Mouse (Mus musculus) megakaryocyte progenitor cell, adult 5-6 weeks (primary cell): ENCODE results near the gene Chd5. TPM values are rescaled to one million over a fixed set of nuclear protein-coding genes. Genes with fewer than 3 reads are reported as not detected.
A peak's percentile ranks its signal among the peaks of the same experiment; 100 is the strongest.

Experiments
- ATAC-seq: replicated peaks from 2 replicates; pipeline ENCODE4 v1.8.0; 2016; ENCODE audit warnings: mild to moderate bottlenecking, moderate TSS enrichment, inconsistent platforms; ENCODE audit not compliant: poor library complexity
- total RNA-seq, 2 experiments: library from RNA; stranded (forward) in 1 of 2; stranded (reverse) in 1 of 2; fragments of 157-497, 149-512 nt in 1 of 2; fragments of 200-1000 nt in 1 of 2; gene quantifications; 2 replicates each; pipeline versions ENCODE4 v1.2.3 to v1.2.4; 2015 to 2017

Chd5 gene
- not detected in 2 replicates for total RNA-seq (2015)
- 0.07 and 0.08 TPM in 2 replicates for total RNA-seq (2017)

GRCm38 (mm10) chr4:152338419-152339292 lies at the start of gene Chd5:
Gene Chd5, plus strand, starts transcription at chr4:152338651.
- ATAC-seq: no peak

GRCm38 (mm10) chr4:152290385-152290784 lies 48.1 kb upstream of the Chd5 start:
- no peak for ATAC-seq

GRCm38 (mm10) chr4:152290991-152291390 lies 47.5 kb upstream of the Chd5 start:
- no peak for ATAC-seq

GRCm38 (mm10) chr4:152291562-152291961 lies 46.9 kb upstream of the Chd5 start, which contains the start of gene Hes3:
Gene Hes3, minus strand, starts transcription at chr4:152291662.
- no peak for ATAC-seq

GRCm38 (mm10) chr4:152292102-152292765 lies 46.2 kb upstream of the Chd5 start:
- no peak for ATAC-seq

GRCm38 (mm10) chr4:152294188-152294929 lies 44.1 kb upstream of the Chd5 start:
- no peak for ATAC-seq

DNA sequence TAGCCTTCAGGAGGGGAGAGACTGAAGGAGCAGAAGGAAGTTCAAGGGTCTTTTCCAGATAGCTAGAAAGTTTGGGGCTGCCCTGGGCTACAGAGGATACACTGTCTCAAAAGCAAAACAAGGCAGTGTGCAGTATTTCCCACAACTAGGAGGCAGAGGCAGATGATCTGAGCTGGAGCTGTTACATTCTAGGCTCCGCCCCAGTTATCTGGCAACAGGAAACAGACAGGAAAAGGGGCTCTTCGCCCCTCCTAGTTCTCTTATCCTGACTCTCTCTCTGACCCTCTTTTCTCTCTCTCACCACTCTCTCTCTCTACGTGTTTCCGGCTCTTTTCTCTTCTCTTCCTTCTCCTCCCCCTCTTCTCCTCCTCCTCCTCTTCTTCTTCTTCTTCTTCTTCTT lies 42.5 kb upstream of the Chd5 start:
- ATAC-seq: peak; percentile 55

GRCm38 (mm10) chr4:152296371-152296770 lies 42.1 kb upstream of the Chd5 start:
- ATAC-seq: no peak

DNA sequence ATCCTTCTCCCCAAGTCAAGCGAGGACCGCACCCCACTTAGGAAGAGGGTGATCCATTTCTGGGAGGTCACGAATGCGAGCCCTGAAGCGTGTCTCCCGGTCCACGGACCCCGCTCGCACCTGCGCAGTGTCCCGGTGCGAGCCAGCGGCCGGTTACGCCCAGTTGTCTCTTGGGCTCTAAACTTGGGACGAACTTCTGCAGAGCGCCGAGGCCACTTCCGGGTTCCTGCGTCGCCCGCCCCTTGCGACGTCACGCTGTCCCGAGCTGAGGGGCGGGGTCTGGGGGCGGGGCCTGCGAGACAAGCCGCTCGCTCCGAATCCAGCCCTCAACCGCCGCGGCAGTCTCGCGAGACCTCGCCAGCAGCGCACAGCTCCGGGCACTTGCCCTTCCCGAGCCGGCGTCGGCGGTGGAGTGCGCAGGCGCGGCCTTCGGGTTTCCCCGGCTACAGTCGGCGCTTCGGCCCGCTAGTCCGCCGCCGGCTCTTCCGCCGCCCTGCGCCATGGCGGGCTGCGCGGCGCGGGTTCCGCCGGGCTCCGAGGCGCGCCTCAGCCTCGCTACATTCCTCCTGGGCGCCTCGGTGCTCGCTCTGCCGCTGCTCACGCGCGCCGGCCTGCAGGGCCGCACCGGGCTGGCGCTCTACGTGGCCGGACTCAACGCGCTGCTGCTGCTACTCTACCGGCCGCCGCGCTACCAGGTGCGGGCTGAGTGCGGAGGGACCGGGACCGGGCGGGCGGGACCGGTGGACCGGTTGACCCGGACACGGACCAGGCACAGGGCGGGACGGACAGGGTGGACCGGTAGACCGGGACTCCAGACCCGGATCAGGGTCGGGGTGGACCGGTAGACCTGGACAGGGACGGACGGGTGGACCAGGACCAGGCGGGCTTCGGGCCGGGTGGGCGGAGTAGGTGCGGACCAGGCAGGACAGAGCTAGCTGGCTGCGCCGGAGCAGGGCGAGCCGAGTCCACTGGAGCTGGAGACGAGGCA lies 41.3 kb upstream of the Chd5 start, which contains the start of gene Icmt:
Icmt (plus strand) TSS at position 354 of the 988 bp plus-strand sequence.
- ATAC-seq: peak; percentile 79

DNA sequence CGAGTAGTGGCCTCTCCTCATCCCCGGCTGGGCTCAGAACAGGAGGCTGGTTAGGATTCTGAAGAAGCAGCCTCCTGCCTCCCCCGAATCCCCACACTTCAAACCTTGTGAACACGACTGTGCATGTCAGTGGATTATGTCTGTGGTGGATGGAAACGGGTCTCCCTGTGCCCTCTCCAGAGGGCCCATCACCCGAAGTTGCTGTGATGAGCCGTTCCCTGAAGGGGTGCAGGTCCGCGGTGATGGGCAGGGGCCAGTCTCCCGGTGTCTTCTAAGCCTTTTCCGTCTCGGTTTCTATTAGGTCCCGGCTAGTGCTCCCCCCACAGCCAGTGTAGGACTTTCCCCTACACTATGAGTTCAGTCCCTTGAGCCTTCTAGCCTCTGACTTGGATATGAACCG lies 39.6 kb upstream of the Chd5 start:
- ATAC-seq: no peak

DNA sequence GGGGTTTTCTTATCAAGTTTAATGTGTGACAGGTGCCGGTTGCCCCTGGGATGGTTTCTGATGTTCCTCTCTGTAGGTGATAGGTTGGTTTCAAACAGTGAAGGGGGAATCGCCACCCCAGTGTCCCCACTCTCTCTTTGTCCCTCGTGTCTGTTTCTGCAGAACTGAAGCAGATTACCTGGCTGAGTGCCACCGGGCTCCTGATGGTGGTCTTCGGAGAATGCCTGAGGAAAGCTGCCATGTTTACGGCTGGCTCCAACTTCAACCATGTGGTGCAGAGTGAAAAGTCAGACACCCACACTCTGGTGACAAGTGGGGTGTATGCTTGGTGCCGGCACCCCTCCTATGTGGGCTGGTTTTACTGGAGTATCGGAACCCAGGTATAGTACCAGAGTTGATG lies 38.1 kb upstream of the Chd5 start:
- ATAC-seq: no peak

- no peak for ATAC-seq
Measured at GRCm38 (mm10) chr4:152302012-152302411, 36.4 kb upstream of the Chd5 start.

GRCm38 (mm10) chr4:152303172-152303571 lies 35.3 kb upstream of the Chd5 start:
- ATAC-seq: no peak

- no peak for ATAC-seq
Measured at GRCm38 (mm10) chr4:152304685-152305084, 33.8 kb upstream of the Chd5 start.

DNA sequence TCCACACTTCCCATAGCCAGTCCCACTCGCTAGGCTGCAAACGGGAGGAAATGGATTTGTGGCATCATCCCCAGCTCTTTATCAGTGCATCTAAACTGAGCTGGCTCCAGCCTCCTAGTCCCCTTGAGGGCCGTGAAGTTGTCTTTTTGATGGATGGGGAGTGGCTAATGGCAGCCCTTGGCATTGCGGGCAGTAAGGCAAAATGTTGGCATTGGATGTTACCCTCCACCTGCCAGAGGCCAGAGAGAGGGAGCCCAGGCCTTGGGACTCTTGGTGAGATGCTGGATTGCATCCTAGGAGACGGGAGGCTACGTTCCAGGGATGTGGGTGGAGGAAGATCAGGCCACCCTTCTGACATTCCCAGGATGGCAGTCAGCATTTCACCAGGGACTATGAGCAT lies 32.5 kb upstream of the Chd5 start:
- no peak for ATAC-seq

DNA sequence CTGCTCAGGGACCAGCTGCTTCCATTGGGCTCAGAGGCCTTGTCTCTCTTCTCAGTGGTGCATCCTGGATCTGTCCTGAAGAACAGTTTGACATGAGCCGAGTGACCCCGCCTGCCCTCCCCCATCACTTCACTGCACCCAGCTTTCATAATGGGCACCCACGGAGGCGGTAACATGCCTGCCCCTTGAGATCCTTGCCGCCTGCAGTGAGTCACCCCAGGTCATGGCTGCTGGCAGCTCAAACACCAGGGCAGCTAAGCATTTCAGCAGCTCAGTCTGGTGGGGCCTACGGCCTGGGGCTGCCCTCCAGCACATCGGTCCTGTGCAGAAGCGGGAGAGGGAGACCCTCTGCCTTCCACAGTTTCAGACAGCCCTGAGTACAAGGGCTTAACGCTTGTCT lies 30.9 kb upstream of the Chd5 start:
- ATAC-seq: no peak

- no peak for ATAC-seq
Measured at GRCm38 (mm10) chr4:152312186-152312585, 26.3 kb upstream of the Chd5 start.

GRCm38 (mm10) chr4:152313211-152313632 lies 25.2 kb upstream of the Chd5 start:
- ATAC-seq: peak; percentile 32

DNA sequence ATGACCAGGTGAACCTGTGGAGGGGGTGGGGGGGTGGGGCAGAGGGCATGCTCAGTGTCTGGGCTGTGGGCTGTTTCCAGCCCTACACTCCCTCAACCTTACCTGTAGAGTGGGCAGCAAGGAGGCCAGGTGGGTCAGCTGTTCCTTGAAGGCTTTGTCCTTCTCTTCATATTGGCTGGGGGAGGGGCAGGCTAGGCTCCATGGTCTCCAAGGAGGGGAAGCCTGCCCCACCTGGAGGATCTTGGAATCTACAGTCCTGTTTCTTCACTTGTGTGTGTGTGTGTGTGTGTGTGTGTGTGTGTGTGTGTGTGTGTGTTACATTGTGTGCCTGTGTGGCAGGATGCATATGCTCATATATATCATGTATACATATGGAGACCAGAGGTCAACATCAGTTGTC lies 24.5 kb upstream of the Chd5 start:
- ATAC-seq: no peak
